Mouse (Mus musculus) adrenal gland, adult 8-10 months (tissue): Measurements from ENCODE around the gene Csad. TPM values are rescaled to one million over a fixed set of nuclear protein-coding genes. Genes with fewer than 3 reads are reported as not detected.

Experiments
- DNase-seq: peaks from one replicate; pipeline ENCODE4 v3.0.0; 2022
- total RNA-seq, 4 experiments: library from RNA; stranded (reverse); gene quantifications; 2 replicates each; pipeline ENCODE4 v1.2.4; 2022

Csad gene
- 10 to 100 TPM; 71.3 to 85.0 (median 75.5) TPM for total RNA-seq

- DNase-seq, result no peak
These were observed at the start of gene Csad for GRCm38 (mm10) chr15:102204674-102205505. Csad (minus strand) TSS chr15:102204724.

- DNase-seq, result no peak
These were observed 46.0 kb upstream of the Csad start for GRCm38 (mm10) chr15:102250521-102250920.

- DNase-seq, result no peak
These were observed 45.4 kb upstream of the Csad start for GRCm38 (mm10) chr15:102249967-102250366.

GRCm38 (mm10) chr15:102249251-102249691 lies 44.7 kb upstream of the Csad start:
- DNase-seq, result no peak

GRCm38 (mm10) chr15:102248812-102249191 lies 44.3 kb upstream of the Csad start:
- DNase-seq, result no peak

- no peak for DNase-seq
These were observed 43.7 kb upstream of the Csad start for GRCm38 (mm10) chr15:102248131-102248811.

- peak; percentile 69 for DNase-seq
These were observed 43.0 kb upstream of the Csad start for GRCm38 (mm10) chr15:102247252-102248130.

- DNase-seq, result peak; percentile 96
These were observed 42.3 kb upstream of the Csad start for GRCm38 (mm10) chr15:102246866-102247251.

GRCm38 (mm10) chr15:102245891-102246741 lies 41.6 kb upstream of the Csad start:
- DNase-seq, result peak; percentile 71

GRCm38 (mm10) chr15:102245461-102245881 lies 40.9 kb upstream of the Csad start:
- no peak for DNase-seq

- DNase-seq, result no peak
These were observed 40.0 kb upstream of the Csad start for GRCm38 (mm10) chr15:102244306-102245191.

GRCm38 (mm10) chr15:102243229-102244190 lies 39.0 kb upstream of the Csad start:
- DNase-seq, result peak; percentile 71

GRCm38 (mm10) chr15:102242404-102243228 lies 38.1 kb upstream of the Csad start:
- DNase-seq, result no peak

- DNase-seq, result no peak
These were observed 36.1 kb upstream of the Csad start for GRCm38 (mm10) chr15:102240607-102241006.

- no peak for DNase-seq
These were observed 35.3 kb upstream of the Csad start for GRCm38 (mm10) chr15:102239851-102240250.

GRCm38 (mm10) chr15:102239260-102239590 lies 34.7 kb upstream of the Csad start:
- no peak for DNase-seq

- no peak for DNase-seq
These were observed 34.2 kb upstream of the Csad start for GRCm38 (mm10) chr15:102238543-102239259.
